17 mouse cellular contexts compared by ENCODE assay signal in genomic region chr5:91852330-91852729, GRCm38 (mm10).
"Had no signal": no experiment of that assay in that cellular context is flagged by ENCODE, and none has a peak within 500 bp of the region (broad histone marks: within the 10 kb centered on the region; RNA-seq: fewer than 3 reads in every experiment).

No protein-coding gene starts in this region.

- H3K4me3 ChIP-seq: lung, embryonic 15.5 days; megakaryocyte, embryonic 14.5 days; midbrain, embryonic 12.5 days; neural tube, embryonic 12.5 days; stomach, embryonic 15.5 days had no signal

- H3K4me2 ChIP-seq: lung, embryonic 15.5 days; midbrain, embryonic 12.5 days; neural tube, embryonic 12.5 days; stomach, embryonic 15.5 days had no signal

- H3K27ac ChIP-seq: lung, embryonic 15.5 days; macrophage; midbrain, embryonic 12.5 days; neural tube, embryonic 12.5 days; stomach, embryonic 15.5 days; stomach, postnatal 0 days had no signal

- H3K4me1 ChIP-seq: lung, embryonic 15.5 days; midbrain, embryonic 12.5 days; neural tube, embryonic 12.5 days; stomach, embryonic 15.5 days had no signal

- H3K9me3 ChIP-seq: lung, embryonic 15.5 days; midbrain, embryonic 12.5 days; neural tube, embryonic 12.5 days; stomach, embryonic 15.5 days had no signal

- H3K27me3 ChIP-seq: lung, embryonic 15.5 days; megakaryocyte, embryonic 14.5 days; midbrain, embryonic 12.5 days; neural tube, embryonic 12.5 days; stomach, embryonic 15.5 days had no signal

- ATAC-seq: lung, postnatal 0 days; midbrain, embryonic 16.5 days had no signal

- H3K9ac ChIP-seq: lung, embryonic 15.5 days; midbrain, embryonic 12.5 days; neural tube, embryonic 12.5 days; stomach, embryonic 15.5 days had no signal

- H3K36me3 ChIP-seq: lung, embryonic 15.5 days; midbrain, embryonic 12.5 days; neural tube, embryonic 12.5 days; stomach, embryonic 15.5 days had no signal

- DNase-seq: lung, adult 2 months; lung, postnatal 14 days; lung, postnatal 36 days; midbrain, embryonic 14.5 days; right cerebral cortex, postnatal 14 days; thymus, adult 2 months; thymus, postnatal 25 days; thymus, postnatal 4 days had no signal
